Mouse (Mus musculus) embryo, embryonic 10 days (tissue): ENCODE measurements around the gene Grb2.

Source experiments
- DNase-seq: peaks from one replicate; pipeline ENCODE4 v3.0.0-alpha.2; 2015; ENCODE audit warnings: low spot score

The Grb2 gene

GRCm38 (mm10) chr11:115603476-115604303 lies 104.7 kb downstream of the Grb2 start, which contains the start of the genes Mrps7 and Gga3:
TSS of gene Mrps7 (plus strand) at chr11:115603925.
TSS of gene Gga3 (minus strand) at chr11:115604051.
- peak; percentile 85 for DNase-seq

DNA sequence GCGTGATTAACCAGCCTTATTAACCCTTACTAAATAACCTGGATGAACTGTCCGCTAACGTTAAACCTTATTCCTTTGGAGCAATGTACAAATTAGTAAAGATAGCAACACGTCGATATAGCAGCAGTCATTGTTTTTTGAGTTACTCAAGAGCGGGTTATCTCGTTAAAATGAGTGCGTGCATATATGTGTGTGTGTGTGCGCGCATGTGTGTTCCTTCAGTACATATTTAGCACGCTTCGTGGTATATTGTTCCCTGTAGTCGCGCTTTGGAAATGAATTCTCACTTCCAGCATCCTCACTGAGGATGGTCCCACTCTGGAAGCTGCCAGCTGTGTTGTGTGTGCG lies 105.3 kb downstream of the Grb2 start:
- DNase-seq: peak; percentile 14

- DNase-seq: no peak
These were observed 107.2 kb downstream of the Grb2 start for GRCm38 (mm10) chr11:115601174-115601573.

GRCm38 (mm10) chr11:115600743-115601142 lies 107.7 kb downstream of the Grb2 start:
- no peak for DNase-seq

- no peak for DNase-seq
These were observed 108.7 kb downstream of the Grb2 start for GRCm38 (mm10) chr11:115599722-115600121.

- no peak for DNase-seq
These were observed 110.1 kb downstream of the Grb2 start for GRCm38 (mm10) chr11:115598309-115598708.

- no peak for DNase-seq
These were observed 113.2 kb downstream of the Grb2 start for GRCm38 (mm10) chr11:115595209-115595608.
